Mouse (Mus musculus) right cerebral cortex, postnatal 4 days (tissue): ENCODE data around the gene Cacna1c.
"Not testable (repeated sequence)": the region's sequence is repeated elsewhere in the genome, so short reads cannot be mapped to it uniquely, and the experiment has no call there.

Source experiments
- DNase-seq: peaks from one replicate; pipeline ENCODE4 v3.0.0-alpha.2; 2022

Cacna1c gene

DNA sequence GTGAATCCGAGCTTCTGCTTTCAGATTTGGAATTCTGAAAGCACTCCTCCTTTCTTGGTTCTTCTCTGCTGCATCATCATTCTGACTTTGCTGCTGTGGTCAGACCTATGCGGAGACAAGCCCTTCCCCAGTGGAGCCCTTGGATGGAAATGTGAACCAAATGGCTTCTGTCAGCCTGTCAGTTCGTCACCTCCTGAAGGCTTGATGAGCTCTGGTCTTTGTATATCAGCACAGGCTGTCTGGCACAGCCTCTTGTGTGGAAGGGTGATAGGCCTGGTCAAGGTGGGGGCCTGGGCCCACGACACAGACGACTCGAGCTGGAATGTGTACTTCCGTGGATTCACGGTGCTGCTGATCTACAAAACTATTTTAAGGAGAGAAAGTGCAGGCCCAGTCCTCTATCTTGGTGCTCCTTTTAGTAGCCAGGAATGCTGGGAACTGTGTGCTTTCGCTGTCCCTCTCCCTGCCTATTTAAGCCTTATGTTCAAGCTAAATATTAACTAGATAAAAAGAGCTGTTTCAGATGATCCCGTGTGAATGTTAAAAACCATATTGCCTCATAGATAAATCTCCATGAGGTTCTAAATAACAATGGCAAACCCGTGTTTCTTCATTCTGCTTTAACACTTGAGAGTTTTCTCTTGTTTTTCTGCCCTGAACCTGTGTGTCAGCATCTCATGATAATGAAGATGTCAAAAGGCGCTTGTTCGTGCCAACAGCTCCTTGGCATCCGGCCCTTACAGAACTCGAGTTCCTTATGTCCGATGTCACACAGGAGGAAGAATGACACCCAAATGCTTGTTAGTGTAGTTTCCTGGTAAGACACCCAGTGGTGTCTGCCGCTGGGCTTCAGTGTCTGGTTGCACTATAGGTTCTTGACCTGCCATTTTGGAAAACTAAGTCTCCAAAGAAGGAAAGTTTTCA is at the start of gene Cacna1c:
TSS of gene Cacna1c (minus strand) at position 37 of the 924 bp plus-strand sequence.
- DNase-seq = no peak

DNA sequence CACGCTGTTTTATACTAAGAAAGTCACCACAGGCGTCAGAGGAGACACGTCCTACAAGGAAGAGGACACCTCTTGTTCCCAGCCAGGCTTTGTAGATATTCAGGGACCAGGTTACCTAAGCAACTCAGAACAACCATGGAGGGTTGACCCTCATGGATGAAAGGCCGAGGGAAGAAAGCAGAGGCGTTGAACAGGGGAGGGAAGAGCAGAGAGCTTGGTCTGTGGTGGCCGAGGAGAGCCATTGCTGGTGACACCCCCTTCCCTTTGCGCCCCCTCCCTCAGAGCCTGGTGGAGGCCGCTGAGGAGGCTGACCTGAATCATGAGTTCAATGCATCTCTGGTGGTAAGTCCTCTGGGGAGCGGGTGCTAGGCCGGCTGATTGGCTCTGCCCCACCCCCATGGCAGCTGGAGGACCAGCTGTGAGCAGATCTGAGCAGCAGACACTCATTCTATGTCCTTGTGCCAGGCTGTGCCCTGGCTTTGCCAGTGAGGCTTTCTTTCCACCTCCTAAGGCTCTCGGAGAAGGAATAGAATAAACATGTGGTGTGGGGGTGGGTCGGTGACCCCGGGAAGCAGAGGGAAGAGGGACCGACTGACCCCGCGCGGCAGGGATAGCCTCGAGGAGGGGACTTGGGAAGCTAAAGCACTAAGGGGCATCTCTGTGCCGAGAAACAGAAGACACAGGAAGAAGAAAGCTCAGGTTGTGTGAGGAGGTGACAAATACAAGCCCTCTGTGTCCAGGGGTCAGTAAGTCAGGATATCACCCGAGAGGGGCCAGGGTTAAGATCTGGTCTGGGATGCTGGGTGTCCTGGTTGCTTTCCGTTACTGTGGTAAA is 44.9 kb upstream of the Cacna1c start:
- no peak for DNase-seq

DNA sequence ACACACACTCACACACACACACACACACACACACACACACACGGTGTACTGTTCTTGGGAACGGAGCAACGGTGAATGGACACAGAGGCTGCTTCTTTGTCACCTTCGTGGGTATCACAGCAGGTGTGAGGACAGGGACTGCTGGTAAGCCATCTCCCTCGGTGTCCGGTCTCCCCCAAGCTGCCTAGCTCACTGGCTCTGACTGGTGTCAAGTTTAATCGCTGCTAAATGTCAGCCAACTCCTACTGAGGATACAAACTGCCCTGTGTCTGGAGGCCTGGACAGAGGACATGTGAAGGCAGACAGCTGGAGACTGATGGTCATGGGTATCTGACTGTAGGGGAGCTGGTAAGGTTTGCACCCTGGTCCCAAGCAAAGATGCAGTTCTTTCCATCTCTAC is 44.0 kb upstream of the Cacna1c start:
- DNase-seq = no peak

DNA sequence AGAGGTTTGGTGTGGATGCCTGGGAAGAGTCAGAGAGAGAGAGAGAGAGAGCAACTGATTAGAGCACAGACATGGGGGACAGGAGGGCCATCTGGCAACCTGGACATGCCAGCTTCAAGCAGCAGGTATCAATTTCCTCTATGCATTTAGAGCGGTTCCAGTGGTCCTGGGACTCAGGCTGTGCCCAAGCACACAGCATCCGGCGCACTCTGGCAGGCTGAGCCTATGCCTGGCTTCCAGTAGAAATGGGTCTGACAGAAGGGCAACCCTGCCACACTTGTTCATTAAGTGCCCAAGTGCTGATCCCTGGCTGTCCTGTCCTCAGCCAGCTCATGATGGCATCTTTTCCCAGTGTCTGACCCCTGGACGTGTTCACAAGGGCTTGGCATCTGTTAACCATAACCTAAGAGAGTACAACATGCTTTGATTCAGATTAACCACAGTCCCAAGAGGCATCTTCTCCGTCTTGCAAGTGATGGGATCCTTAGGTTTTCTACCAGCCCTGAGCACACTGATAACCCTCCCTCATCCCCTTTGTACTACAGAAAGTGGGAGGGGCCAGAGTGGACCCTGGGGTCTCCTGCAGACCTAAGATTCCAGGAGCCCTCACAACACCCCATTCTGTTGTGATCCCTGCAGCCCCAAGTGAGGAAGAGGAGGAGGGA is 43.3 kb upstream of the Cacna1c start:
- no peak for DNase-seq

DNA sequence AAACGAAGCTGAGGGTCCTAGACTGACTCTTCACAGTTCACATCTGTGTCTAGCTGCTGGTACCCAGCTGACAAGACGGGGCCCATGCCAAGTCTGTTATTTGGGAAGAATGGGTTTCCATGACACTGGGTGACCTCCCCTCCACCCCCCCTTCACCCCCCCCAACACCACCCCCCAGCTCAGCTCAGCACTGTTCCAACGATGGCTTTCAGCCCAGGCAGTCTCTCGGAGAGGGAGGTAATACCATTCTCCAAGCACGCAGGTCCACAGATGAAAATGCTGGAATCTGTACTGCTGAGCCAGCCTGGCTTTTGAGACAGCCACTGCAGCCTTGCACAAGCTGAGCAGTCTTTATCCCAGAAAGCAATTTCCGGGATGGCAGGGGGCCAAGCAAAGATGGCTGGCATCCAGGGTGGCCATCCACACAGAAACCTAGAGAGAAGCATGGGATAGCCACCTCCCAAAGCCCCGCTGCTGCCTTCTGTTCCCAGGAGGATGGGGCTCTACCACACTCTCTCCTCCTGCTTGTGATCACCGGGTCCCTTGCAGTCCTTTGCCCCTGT is 41.3 kb upstream of the Cacna1c start:
- peak; percentile 87 for DNase-seq

DNA sequence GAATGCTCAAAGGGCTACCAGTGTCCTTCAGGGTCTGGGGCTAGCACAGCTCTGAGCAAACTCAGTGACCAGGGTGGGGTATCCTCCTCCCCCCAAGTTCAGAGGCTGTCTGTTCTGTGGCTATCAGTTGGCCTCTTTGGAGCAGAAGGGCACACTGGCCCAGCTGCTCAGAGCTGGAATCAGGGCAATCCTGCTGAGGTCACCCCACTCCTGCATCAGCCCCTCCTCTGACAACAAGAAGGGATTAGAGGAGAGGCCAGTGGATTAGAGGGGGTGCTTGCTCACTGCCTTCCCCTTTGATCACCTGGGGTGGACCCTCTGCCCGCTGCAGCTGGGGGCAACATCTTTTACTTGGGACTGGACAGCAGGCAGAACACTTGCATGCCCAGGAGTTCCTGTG is 40.0 kb upstream of the Cacna1c start, which contains the start of gene Cacna2d4:
TSS of gene Cacna2d4 (plus strand) at position 286 of the 400 bp plus-strand sequence.
- DNase-seq = no peak

DNA sequence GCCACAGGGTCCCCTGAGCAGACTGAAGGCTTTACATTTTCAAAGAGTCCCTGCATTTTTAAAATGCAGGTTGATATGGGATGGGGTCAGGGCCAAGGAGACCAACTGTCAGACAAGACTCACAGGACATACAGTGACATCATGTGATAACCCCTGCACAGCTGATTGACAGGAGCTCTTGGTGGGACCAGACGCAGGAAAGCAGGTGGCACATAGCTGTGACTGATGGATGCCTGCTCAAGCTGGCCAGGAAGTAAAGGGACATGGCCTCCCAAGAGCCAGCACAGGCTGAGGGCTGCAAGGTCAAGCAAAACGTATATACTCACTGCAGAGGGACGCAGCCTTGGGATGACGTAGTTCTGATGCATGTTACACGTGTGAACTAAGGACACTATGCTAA is 39.2 kb upstream of the Cacna1c start:
- no peak for DNase-seq

DNA sequence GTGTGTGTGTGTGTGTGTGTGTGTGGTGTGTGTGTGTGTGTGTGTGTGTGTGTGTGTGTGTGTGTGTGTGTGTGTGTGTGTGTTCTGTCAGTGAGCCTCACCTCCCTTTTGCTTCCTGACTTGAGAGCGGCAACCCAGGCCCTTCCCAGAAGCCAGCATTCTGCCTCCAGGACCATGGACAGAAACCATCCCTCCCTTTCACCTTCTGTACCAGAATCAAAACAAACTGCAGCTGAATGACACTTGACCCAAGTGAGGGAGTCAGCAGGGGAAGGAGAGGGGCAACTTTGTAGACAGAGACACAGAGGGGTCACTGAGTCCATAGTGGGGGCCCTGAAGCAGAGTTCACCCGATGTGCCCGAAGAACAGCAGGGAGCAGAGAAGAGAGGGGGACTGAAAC is 36.8 kb upstream of the Cacna1c start:
- DNase-seq = no peak

DNA sequence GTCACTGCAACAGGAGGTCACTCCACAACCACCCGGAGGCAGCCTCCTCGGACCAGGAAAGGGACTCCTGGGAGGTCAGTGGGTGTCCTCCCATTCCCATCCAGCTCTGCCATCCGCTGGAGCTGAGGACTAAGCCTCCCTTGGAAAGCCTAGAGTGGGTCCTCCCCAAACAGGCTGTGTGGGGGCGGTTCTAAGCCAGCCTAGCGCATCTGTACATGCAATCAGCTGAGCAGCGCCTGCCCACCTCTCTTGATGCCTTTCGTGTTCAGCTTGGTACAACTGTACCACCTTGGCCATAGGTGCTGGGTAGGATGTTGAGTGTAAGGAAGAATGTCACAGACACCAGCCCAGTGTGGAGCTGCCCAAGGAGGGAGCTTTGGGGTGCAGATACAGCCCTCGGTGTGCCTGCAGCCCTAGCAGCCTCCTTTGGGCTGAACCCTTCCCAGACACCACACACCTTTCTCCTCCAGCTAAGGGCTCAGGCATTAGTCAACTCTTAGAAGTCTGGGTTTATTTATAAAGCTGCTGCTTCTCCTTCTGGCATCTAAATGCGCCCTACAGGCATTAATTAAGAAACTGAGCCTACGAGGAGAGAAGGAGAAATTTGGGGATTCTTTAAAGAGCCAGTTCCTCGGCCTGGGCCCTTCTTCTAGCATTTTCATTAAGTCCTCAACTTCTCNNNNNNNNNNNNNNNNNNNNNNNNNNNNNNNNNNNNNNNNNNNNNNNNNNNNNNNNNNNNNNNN is 32.8 kb upstream of the Cacna1c start:
- DNase-seq = no peak

DNA sequence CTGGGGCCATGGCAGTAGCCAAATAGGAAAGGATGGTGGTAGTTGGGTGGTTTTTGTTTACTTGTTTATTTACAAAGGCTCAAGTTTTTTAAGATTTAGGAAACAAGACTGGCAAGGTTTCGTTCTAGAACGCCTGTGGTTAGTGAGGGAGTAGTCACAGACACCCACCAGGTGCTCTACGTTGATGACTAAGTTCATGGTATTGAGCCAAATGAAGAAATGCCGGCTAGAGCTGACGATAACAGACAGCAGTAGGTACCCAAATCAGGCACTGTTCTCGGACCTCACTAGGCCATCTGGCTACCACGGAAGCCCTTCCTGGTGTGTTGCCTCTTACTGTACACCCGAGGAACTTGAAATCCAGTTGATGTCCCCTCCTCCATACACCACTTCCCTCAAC is 30.8 kb upstream of the Cacna1c start:
- no peak for DNase-seq

DNA sequence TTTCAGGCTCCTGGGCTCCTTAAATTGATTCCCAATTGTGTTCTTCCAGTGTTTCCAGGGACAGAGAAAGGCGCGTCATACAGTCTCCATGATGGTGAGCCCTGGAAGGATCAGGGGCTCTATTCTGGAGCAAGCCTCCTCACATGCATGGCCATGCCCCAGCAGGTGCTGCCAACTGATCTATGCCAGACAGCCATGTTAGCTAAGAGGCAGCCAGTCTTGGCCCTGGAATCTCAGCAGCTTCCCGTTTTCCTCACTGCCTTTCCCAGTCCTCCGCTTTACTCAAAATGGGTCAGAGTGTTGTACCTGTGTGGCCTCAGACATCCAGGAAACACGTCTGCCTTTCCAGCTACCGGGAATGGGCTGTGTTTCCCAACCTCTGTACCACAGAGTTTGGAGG is 29.5 kb upstream of the Cacna1c start:
- DNase-seq = no peak

DNA sequence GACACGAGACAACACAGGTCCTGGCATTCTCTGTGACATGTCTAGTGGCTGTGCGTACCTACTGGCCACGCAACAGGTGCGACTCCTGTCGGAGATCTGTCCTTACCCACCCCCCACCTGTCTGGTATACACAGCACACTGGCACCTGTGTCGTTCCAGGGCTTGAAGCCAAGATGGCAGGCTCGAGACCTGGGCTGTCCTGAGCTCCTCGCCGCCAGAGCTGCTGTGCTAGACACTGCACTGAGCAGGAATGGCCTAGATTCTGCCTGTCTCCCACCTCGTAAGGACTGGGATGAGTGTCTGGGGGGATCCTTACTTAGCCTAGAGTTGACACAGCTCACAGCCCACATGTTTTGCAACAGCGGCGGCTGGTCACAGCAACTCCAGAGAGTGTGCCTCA is 29.0 kb upstream of the Cacna1c start:
- peak; percentile 7 for DNase-seq

DNA sequence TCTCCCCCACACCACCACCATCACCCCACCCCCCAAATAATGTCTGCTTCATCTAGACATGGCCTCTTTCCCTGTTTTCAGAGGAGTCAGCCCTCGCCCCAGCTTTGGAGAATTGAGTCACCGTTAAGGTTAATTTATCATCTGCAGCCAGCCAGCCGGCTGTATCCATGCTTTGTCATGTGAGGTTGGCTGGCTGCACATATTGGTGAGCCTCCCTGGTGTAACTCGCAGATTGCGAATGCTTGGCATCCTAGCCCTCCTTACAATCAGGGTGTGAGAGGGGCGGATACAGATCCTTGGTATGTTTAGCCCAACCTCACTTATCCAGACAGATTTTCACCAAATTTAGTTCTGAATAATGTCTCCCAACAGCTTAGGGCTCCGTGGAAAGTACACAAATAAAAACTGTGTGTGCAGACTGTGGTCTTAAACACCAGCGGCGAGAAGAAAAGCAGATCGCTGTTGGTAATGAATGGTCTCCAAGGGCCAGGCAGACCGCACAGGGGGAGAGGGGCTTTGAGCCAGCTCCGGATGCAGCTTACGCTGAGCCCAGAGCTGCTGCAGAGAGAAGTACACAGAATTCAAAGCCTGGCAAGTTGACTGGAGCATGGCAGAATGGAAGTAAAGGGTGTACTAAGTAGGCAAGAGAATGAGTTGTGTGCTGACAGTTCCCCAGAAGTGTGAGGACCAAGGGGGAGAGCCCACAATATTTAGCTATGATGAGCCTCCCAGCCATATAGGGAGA is 28.4 kb upstream of the Cacna1c start:
- DNase-seq = peak; percentile 40

DNA sequence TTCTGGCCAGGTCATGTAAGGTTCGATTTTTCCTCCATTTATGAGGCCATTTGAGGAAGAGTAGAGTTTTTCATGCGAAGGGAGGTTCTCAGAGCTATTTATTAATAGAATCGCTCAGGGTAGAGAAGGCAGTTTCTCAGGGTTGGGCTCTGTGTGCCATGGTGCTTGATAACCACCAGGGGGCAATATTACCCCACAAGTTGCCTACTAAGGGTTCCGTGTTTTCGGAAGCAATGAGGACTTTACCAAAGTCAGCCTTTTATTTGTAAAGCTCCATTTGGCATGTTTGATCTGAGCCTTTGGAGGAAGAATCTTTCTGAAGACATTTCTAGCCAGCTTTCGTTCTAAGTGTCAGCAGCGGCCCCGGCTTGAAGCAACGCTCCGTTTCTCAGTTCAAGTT is 24.1 kb upstream of the Cacna1c start:
- DNase-seq = peak; percentile 58

DNA sequence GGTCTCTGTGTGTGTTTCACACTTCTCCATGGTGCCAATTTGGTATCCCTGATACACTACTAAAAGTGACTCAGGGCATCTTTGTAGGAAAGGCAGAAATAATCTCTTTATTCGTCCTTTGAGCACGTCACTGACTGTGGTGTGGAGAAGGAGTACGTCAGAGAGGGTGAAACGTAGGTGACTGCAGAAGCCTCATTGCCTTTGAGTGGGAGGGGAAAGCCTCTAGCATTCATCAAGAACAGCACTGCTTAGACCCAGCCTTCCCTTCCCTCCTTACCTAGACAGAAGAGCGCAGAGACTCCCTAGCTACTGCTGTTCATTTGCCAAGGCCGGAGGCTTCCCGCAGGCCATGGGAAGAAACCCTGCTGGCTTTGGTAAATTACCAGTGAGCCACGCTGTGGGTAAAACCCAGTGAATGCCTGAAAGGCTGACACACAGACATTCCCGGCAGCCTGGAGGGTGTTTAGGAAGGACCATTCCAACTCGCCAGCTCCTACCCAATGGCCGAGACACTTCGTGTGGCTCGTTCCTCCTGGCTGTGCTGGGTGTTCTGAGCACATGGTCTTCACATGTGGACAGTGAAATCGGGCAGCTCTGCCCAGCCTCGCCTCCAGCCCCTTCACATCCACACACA is 23.1 kb upstream of the Cacna1c start:
- no peak for DNase-seq

DNA sequence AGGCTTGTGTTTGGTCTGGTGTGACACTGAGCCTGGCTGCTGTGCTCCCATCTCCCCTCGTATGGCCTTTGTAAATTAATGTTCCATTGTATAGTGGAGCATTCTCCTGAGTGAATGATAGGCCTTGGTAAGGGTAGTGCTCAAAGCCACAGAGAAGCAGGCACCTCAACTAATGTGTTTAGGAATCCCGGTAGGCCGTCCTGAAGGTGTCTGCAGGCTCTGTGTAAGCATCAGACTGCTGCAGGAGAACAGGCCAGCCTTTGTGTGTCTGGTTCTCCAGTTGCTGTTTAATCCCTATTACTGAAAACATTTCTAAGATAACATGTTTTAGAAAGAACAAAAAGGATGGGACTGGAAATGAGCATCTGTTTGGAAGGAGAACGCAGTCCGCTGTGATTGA is 22.4 kb upstream of the Cacna1c start:
- DNase-seq = no peak

DNA sequence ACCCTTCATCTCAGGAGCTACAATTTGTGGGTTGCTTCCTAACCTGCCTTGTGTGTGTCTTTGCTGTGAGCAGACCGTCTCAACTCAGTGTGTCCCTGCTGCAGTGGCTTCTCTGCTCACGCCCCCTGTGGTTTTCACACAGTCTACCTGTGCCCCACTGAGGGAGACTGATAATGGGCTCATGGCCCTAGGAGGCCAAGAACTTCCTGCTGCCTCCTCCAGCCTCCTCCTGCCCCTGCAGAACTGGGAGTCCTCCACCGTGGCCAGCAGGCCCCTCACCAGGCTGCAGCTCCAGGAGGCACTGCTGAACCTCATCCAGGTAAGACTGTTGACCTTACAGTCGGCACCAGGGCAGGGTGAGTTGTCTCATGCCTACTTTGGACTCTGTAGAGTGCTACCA is 21.4 kb upstream of the Cacna1c start:
- DNase-seq = no peak

DNA sequence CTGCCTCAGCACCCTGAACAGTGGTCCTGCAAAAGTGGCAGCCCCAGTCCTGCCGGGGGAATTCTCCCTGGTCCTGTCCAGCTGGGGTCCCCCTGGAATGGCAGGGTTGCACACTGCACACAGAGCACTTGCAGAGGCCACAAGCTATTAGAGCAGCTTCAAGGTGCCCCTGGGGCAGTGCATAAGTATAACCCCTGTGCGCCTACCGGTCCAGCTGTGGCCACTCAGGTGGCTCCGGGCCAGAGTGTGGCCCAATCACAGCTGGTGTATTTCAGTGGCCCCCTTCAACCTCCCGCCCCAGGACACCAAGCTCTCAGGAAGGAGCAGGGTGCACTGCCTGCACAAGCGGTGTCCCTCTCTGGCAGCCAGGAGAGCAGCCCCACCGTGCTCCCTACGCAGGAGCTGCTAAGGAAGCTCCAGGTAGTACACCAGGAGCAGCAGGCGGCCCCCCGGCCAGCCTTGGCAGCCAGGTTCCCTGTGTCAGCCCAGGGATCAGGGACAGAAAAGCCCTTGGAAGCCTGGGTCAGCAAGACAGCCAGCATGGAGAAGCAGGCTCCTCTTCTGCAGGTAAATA is 18.9 kb upstream of the Cacna1c start:
- DNase-seq = no peak

DNA sequence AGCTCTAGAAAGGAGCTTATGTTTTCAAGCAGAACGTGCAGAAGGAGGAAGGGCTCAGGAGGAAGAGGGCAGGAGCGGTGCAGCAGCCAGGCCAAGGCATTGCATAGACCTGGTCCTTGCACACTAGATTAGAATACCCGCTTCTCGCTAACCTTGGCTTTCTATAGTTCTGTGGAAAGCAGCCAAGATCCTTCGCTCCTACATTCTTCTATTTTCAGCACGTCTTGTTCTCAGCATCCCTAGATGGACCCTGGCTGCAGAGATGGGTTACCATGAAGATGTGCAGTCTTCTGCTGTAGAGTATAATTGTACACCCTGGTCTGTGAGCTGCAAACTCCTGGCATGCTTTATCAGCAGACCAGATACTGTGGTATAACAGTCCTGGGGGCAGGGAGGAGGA is 18.0 kb upstream of the Cacna1c start:
- DNase-seq = no peak

DNA sequence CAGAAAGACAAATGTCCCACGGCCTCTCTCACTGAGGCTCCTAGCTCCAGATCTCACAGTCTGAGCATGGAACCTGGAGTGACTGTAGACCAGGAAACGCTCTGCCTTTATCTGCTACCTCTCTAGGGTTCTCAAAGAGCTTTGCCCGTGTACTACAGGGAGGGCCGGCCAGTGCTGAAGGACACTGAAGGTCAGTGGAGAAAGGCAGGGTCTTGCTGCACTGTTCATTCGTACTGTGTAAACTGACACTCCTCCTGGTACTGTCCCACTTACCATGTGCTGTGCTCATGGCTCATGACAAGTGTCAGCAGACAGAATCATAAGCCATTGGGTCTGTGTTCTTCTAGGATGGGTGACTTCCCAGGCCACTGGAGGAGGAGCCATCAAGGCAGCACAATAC is 17.2 kb upstream of the Cacna1c start:
- no peak for DNase-seq

DNA sequence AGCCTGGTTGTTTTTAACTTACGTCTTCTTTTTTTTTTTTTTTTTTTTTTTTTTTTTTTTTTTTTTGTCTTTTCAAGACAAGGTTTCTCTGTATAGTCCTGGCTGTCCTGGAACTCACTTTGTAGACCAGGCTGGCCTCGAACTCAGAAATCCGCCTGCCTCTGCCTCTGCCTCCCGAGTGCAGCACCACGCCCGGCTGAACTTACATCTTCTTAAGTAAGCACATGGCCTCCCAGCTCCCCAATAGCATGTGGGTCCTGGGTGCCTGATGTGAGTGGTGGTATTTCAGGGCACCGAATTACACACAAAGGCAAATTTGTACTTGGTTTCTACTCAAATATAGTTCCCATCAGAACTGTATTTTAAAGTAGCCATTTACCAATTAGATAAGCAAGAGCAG is 9.8 kb upstream of the Cacna1c start:
- not testable (repeated sequence) for DNase-seq
